Mouse (Mus musculus): ENCODE data around the gene Flad1.

DNA sequence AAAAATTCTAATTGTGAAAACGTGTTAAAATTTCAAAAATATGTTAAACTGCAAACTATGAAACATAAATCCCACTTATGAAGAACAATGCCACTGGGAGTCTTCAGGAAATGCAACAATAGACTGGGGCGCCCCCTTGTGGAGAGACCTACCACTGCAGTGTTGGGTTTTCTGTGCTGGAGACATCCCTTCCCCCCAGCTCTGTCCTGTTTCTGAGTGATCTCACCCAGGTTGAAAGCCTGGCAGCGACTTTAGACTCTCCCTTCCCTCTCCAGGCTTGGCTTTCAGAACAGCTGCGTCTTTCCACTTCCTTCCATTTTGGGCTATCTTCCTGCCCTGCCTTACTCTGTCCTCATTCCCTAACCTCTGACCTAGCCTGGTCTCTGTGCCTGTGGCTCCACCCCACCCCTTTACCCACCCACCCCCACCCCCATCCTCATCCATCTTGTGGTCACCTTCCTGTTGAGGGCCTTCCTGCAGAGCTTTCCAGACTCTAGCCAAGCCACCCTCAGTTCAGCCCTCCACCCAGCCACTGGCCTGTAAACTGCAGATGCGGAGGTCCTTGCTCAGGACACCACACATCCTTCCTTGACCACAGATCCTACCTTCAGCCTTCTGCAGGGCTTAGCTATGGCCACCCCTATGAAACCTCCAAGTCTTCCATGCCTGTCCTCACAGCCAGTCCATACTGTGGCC lies 56.7 kb downstream of the Flad1 start:
- TF ChIP-seq CTCF (IDR thresholded peaks at IDR 0.05; ENCODE audit: borderline replicate concordance, control insufficient read depth, extremely low read depth, insufficient read depth, low read length, poor library complexity) (peak; percentile 37; the same call in 1 of the 2 replicates), POLR2A (IDR thresholded peaks at IDR 0.05; ENCODE audit: control insufficient read depth, extremely low read depth, insufficient read depth, low read length, poor library complexity) (no peak)
